Mouse (Mus musculus): ENCODE results near the gene BC004004. TPM values are rescaled to one million over a fixed set of nuclear protein-coding genes. Genes with fewer than 3 reads are reported as not detected.

BC004004 gene
- total and polyA plus RNA-seq, 3 experiments = 81.8 to 86.3 TPM; not detected in 1

DNA sequence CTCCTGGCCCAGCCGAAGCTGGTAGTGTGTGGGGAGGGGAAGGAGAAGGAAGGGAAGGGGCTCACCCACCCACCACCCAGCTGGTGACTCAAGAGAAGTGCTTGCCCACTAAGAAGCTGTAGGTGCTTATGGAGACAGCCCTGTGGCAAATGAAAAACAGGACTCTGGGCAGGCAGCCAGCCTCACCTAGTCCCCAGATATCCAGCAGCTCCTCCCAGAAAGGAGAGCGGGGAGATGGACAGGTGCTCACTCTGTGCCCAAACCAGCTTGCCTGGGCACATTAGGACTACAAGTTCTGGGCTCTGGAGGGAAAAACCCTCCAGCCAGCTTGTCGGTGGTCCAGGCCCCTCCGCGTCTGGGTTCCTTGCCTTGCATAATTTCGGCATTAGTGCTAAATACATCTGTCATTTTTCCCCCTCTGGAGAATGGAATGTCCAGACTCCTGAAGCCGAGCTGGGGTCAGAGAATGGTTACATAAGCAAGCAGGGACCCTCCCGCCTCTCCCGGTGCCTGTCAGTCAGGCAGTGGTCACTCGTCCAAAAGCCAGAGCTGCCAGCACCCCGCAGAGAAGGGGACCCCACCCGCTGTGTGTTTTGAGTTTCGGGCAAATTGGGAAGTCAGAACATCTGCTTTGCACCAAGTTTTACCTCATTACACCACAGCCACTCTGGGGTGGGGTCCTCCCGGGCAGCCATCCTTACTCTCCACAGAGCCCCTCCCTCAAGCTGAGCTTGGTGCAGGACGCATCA, 36.6 kb downstream of the BC004004 start:
- no peak for DNase-seq (ENCODE audit: low read depth, low spot score)
- no peaks in the 10 kb centered on the region for H3K4me1 ChIP-seq (ENCODE audit: control insufficient read depth in 1 of 2, insufficient read depth in 2 of 2, low read length in 2 of 2)
- no peak overlapping the region for H3K9ac ChIP-seq (ENCODE audit: control insufficient read depth, low read depth, low read length, poor library complexity, severe bottlenecking)
- H3K27me3 ChIP-seq (ENCODE audit: control insufficient read depth in 1 of 2, insufficient read depth in 2 of 2, low read length in 2 of 2) = no peaks in the 10 kb centered on the region
- no peaks in the 10 kb centered on the region for H3K9me3 ChIP-seq (replicated peaks; ENCODE audit: insufficient read depth, low read length)
- no peak overlapping the region for H3K27ac ChIP-seq (ENCODE audit: control insufficient read depth, low read depth, low read length)
- TF ChIP-seq MYB (IDR thresholded peaks at IDR 0.05; ENCODE audit: low read depth, low read length) (no peak), ZKSCAN1 (IDR thresholded peaks at IDR 0.05; ENCODE audit: low read depth, low read length) (no peak), SMC3 (IDR thresholded peaks at IDR 0.05; ENCODE audit: low read depth, low read length) (no peak), RCOR1 (IDR thresholded peaks at IDR 0.05; ENCODE audit: low read depth, low read length) (no peak), SIN3A (IDR thresholded peaks at IDR 0.05; ENCODE audit: low read length) (no peak), TCF12 (IDR thresholded peaks at IDR 0.05; ENCODE audit: low read depth, low read length) (no peak), ETS1 (IDR thresholded peaks at IDR 0.05; ENCODE audit: low read depth, low read length) (no peak), JUND (IDR thresholded peaks at IDR 0.05; ENCODE audit: low read depth, low read length) (no peak), GATA1 (IDR thresholded peaks at IDR 0.05; ENCODE audit: low read depth, low read length) (no peak), CHD1 (IDR thresholded peaks at IDR 0.05; ENCODE audit: low read depth, low read length) (no peak), GABPA (IDR thresholded peaks at IDR 0.05; ENCODE audit: low read depth, low read length) (no peak), CTCF (IDR thresholded peaks at IDR 0.05 in 2 of 3, conservative IDR thresholded peaks at IDR 0.05 in 1 of 3; ENCODE audit: control insufficient read depth in 1 of 3, insufficient read depth in 1 of 3, low read depth in 2 of 3, low read length in 3 of 3, poor library complexity in 1 of 3, severe bottlenecking in 1 of 3) (no peak), CHD2 (IDR thresholded peaks at IDR 0.05; ENCODE audit: low read length) (no peak), KAT2A (conservative IDR thresholded peaks at IDR 0.05; ENCODE audit: low read depth, low read length) (no peak), MAFK (IDR thresholded peaks at IDR 0.05; ENCODE audit: borderline replicate concordance, low read depth, low read length) (no peak), ZNF384 (IDR thresholded peaks at IDR 0.05; ENCODE audit: low read depth, low read length) (no peak), TBP (IDR thresholded peaks at IDR 0.05; ENCODE audit: low read depth, low read length) (no peak), UBTF (IDR thresholded peaks at IDR 0.05; ENCODE audit: borderline replicate concordance, insufficient read depth, low read depth, low read length) (no peak), USF2 (IDR thresholded peaks at IDR 0.05; ENCODE audit: borderline replicate concordance in 1 of 2, insufficient read depth in 1 of 2, low read depth in 1 of 2, low read length in 2 of 2) (no peak), E2F4 (IDR thresholded peaks at IDR 0.05; ENCODE audit: borderline replicate concordance, low read depth, low read length) (no peak)
- peaks cover 0 to under 1% of the 10 kb centered on the region in 2 experiments; a peak in 2 of 4 replicates for H3K36me3 ChIP-seq (ENCODE audit: control insufficient read depth in 1 of 2, insufficient read depth in 2 of 2, low read length in 2 of 2)
- H3K79me2 ChIP-seq (ENCODE audit: control insufficient read depth, insufficient read depth, low read length, poor library complexity) = no peaks in the 10 kb centered on the region
- no peak overlapping the region for H3K4me3 ChIP-seq (ENCODE audit: control insufficient read depth in 1 of 2, insufficient read depth in 1 of 2, low read depth in 2 of 2, low read length in 2 of 2)

DNA sequence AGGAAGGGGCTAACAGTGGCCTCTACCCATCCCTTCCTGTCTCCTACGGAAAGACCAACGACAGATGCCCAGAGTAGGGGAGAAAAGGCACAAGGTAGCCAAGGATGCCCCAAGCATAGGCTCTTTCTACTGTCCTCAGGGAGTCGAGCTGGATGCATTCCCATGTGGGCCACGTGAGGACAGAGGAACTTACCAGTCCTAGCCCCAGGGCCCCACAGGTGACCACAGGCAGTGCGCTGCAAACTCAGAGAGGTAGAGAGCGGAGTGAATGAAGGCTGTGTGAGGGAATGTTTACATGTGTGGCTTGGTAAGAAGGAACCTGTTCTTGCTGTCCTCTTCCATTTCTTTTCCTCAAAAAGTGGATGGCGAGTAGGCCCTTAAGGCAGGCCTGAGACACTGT, 37.3 kb downstream of the BC004004 start:
- H3K4me1 ChIP-seq (ENCODE audit: control insufficient read depth in 1 of 2, insufficient read depth in 2 of 2, low read length in 2 of 2) = no peaks in the 10 kb centered on the region
- no peak overlapping the region for H3K9ac ChIP-seq (ENCODE audit: control insufficient read depth, low read depth, low read length, poor library complexity, severe bottlenecking)
- no peaks in the 10 kb centered on the region for H3K79me2 ChIP-seq (ENCODE audit: control insufficient read depth, insufficient read depth, low read length, poor library complexity)
- no peak overlapping the region for H3K27ac ChIP-seq (ENCODE audit: control insufficient read depth, low read depth, low read length)
- no peaks in the 10 kb centered on the region; a peak in 1 of 4 replicates for H3K36me3 ChIP-seq (ENCODE audit: control insufficient read depth in 1 of 2, insufficient read depth in 2 of 2, low read length in 2 of 2)
- H3K9me3 ChIP-seq (replicated peaks; ENCODE audit: insufficient read depth, low read length) = no peaks in the 10 kb centered on the region
- no peak for DNase-seq (ENCODE audit: low read depth, low spot score)
- H3K4me3 ChIP-seq (ENCODE audit: control insufficient read depth in 1 of 2, insufficient read depth in 1 of 2, low read depth in 2 of 2, low read length in 2 of 2) = no peak overlapping the region
- no peaks in the 10 kb centered on the region for H3K27me3 ChIP-seq (ENCODE audit: control insufficient read depth in 1 of 2, insufficient read depth in 2 of 2, low read length in 2 of 2)
- TF ChIP-seq MXI1 (IDR thresholded peaks at IDR 0.05; ENCODE audit: low read depth, low read length) (no peak), USF2 (IDR thresholded peaks at IDR 0.05; ENCODE audit: borderline replicate concordance in 1 of 2, insufficient read depth in 1 of 2, low read depth in 1 of 2, low read length in 2 of 2) (no peak), POLR2A (IDR thresholded peaks at IDR 0.05; ENCODE audit: control insufficient read depth in 1 of 2, insufficient read depth in 1 of 2, low read depth in 1 of 2, low read length in 2 of 2, poor library complexity in 1 of 2) (no peak), SMC3 (IDR thresholded peaks at IDR 0.05; ENCODE audit: low read depth, low read length) (no peak), EP300 (IDR thresholded peaks at IDR 0.05; ENCODE audit: low read depth in 1 of 2, low read length in 2 of 2) (no peak), MAZ (IDR thresholded peaks at IDR 0.05; ENCODE audit: low read depth, low read length) (no peak), ETS1 (IDR thresholded peaks at IDR 0.05; ENCODE audit: low read depth, low read length) (no peak), ZC3H11A (IDR thresholded peaks at IDR 0.05; ENCODE audit: low read depth, low read length) (no peak), TBP (IDR thresholded peaks at IDR 0.05; ENCODE audit: low read depth, low read length) (no peak), KAT2A (conservative IDR thresholded peaks at IDR 0.05; ENCODE audit: low read depth, low read length) (no peak), CHD2 (IDR thresholded peaks at IDR 0.05; ENCODE audit: low read length) (no peak), BHLHE40 (IDR thresholded peaks at IDR 0.05; ENCODE audit: borderline replicate concordance, low read depth, low read length) (no peak), ELF1 (IDR thresholded peaks at IDR 0.05; ENCODE audit: low read depth, low read length) (no peak), MAFK (IDR thresholded peaks at IDR 0.05; ENCODE audit: borderline replicate concordance, low read depth, low read length) (no peak), USF1 (IDR thresholded peaks at IDR 0.05; ENCODE audit: low read depth, low read length) (no peak), TAL1 (IDR thresholded peaks at IDR 0.05; ENCODE audit: low read length) (no peak)

All from MEL (cell line).